Mouse (Mus musculus): Measurements from ENCODE around the gene Ptma.

- TF ChIP-seq CTCF (IDR thresholded peaks at IDR 0.05; ENCODE audit: insufficient read depth, low read depth, low read length): no peak
- TF ChIP-seq POLR2A (IDR thresholded peaks at IDR 0.05; ENCODE audit: insufficient read depth, low read depth, low read length): no peak
Observed at GRCm38 (mm10) chr1:86538383-86538782, 11.9 kb downstream of the Ptma start.

All from olfactory bulb, adult 2 months (tissue).